Mouse (Mus musculus) intestine, embryonic 15.5 days (tissue): Measurements from ENCODE around the gene Eya2. TPM values are rescaled to one million over a fixed set of nuclear protein-coding genes. Genes with fewer than 3 reads are reported as not detected.
A peak's percentile ranks its signal among the peaks of the same experiment; 100 is the strongest.

Source experiments
- ATAC-seq: fragments of 200-750 bp; cut with Nextera tagmentation; 2 replicates; pipeline ENCODE4 v1.8.0; 2017; ENCODE audit warnings: moderate TSS enrichment, moderate library complexity
- H3K27ac ChIP-seq: fragments of 300-500 bp; sonication (generic); 2 replicates; pipeline ENCODE4 v1.5.1; 2015; ENCODE audit warnings: mild to moderate bottlenecking, inconsistent platforms
- H3K27me3 ChIP-seq: fragments of 300-500 bp; sonication (generic); replicated peaks from 2 replicates; pipeline ENCODE4 v1.6.1; 2015; ENCODE audit warnings: inconsistent platforms
- H3K36me3 ChIP-seq: fragments of 300-500 bp; sonication (generic); 2 replicates; pipeline ENCODE4 v1.6.1; 2015; ENCODE audit warnings: inconsistent platforms
- H3K4me1 ChIP-seq: fragments of 300-500 bp; sonication (generic); replicated peaks from 2 replicates; pipeline ENCODE4 v1.6.1; 2015; ENCODE audit warnings: inconsistent platforms
- H3K4me2 ChIP-seq: fragments of 300-500 bp; sonication (generic); replicated peaks from 2 replicates; pipeline ENCODE4 v1.6.1; 2015; ENCODE audit warnings: mild to moderate bottlenecking, inconsistent platforms
- H3K4me3 ChIP-seq: fragments of 300-500 bp; sonication (generic); replicated peaks from 2 replicates; pipeline ENCODE4 v1.5.1; 2015; ENCODE audit warnings: inconsistent platforms
- H3K9ac ChIP-seq: fragments of 300-500 bp; sonication (generic); 2 replicates; pipeline ENCODE4 v1.6.1; 2015; ENCODE audit warnings: inconsistent platforms
- H3K9me3 ChIP-seq: fragments of 300-500 bp; sonication (generic); 2 replicates; pipeline ENCODE4 v1.6.1; 2016; ENCODE audit warnings: inconsistent platforms
- WGBS: fragments of 180-500 bp; shearing (Covaris S2); methylation state at CpG from one replicate; pipeline ENCODE4 v1.1.7; 2015; 5-methylcytosine and 5-hydroxymethylcytosine counted together
- polyA plus RNA-seq: library from polyadenylated mRNA; unstranded; fragments of >200 nt; fragmentation: Nextera tagmentation; extraction: Ambion mirVana; gene quantifications from 2 replicates; pipeline ENCODE4 v1.2.1, GENCODE M21; 2015

Eya2 gene
- polyA plus RNA-seq, 1 experiment from 2014 or later: 0.84 TPM

GRCm38 (mm10) chr2:165740982-165741381 is 146.2 kb downstream of the Eya2 start:
- no peak for ATAC-seq

GRCm38 (mm10) chr2:165741526-165742050 is 146.8 kb downstream of the Eya2 start:
- Histone ChIP-seq H3K4me1 (peaks cover 12% of the 10 kb centered on the region), H3K9me3 (no peaks in the 10 kb centered on the region), H3K36me3 (no peaks in the 10 kb centered on the region), H3K27me3 (no peaks in the 10 kb centered on the region; the same call in 1 of the 2 replicates), H3K4me3 (no peak overlapping the region), H3K9ac (no peak overlapping the region), H3K4me2 (peak overlapping the region; percentile 30; the same call in 1 of the 2 replicates), H3K27ac (no peak overlapping the region)
- 37% methylated on average over 11 of the region's 11 CpGs for WGBS
- no peak for ATAC-seq

More at GRCm38 (mm10) chr2:165740982-165741381, 146.2 kb downstream of the Eya2 start:
- WGBS: 16% methylated on average over 9 of the region's 9 CpGs
- no peak overlapping the region for H3K4me3 ChIP-seq
- H3K27me3 ChIP-seq: no peaks in the 10 kb centered on the region; the same call in 1 of the 2 replicates
- H3K9me3 ChIP-seq: no peaks in the 10 kb centered on the region
- H3K27ac ChIP-seq: no peak overlapping the region
- peaks cover 12% of the 10 kb centered on the region for H3K4me1 ChIP-seq
- no peaks in the 10 kb centered on the region for H3K36me3 ChIP-seq
- no peak overlapping the region for H3K4me2 ChIP-seq
- H3K9ac ChIP-seq: no peak overlapping the region

GRCm38 (mm10) chr2:165742210-165742786 is 147.5 kb downstream of the Eya2 start:
- Histone ChIP-seq H3K9ac (no peak overlapping the region), H3K36me3 (no peaks in the 10 kb centered on the region), H3K27ac (no peak overlapping the region), H3K4me1 (peaks cover 12% of the 10 kb centered on the region), H3K9me3 (no peaks in the 10 kb centered on the region), H3K4me3 (no peak overlapping the region), H3K4me2 (peak overlapping the region; percentile 30), H3K27me3 (no peaks in the 10 kb centered on the region; the same call in 1 of the 2 replicates)
- WGBS: 25% methylated on average over 21 of the region's 21 CpGs
- peak; percentile 43; the same call in 1 of the 2 replicates for ATAC-seq

GRCm38 (mm10) chr2:165745306-165746098 is 150.7 kb downstream of the Eya2 start:
- peaks cover 10% of the 10 kb centered on the region; the same call in 1 of the 2 replicates for H3K27me3 ChIP-seq
- H3K27ac ChIP-seq: no peak overlapping the region
- no peak overlapping the region for H3K9ac ChIP-seq
- H3K9me3 ChIP-seq: no peaks in the 10 kb centered on the region
- ATAC-seq: no peak
- no peak overlapping the region for H3K4me3 ChIP-seq
- 79% methylated on average over 18 of the region's 18 CpGs for WGBS
- H3K4me2 ChIP-seq: no peak overlapping the region
- H3K36me3 ChIP-seq: no peaks in the 10 kb centered on the region
- peaks cover 10% of the 10 kb centered on the region for H3K4me1 ChIP-seq

GRCm38 (mm10) chr2:165747975-165748374 is 153.1 kb downstream of the Eya2 start:
- 48% methylated on average over 7 of the region's 7 CpGs for WGBS
- peaks cover 10% of the 10 kb centered on the region; the same call in 1 of the 2 replicates for H3K27me3 ChIP-seq
- no peaks in the 10 kb centered on the region for H3K4me1 ChIP-seq
- no peak overlapping the region for H3K4me2 ChIP-seq
- no peak for ATAC-seq
- no peak overlapping the region for H3K27ac ChIP-seq
- H3K9me3 ChIP-seq: no peaks in the 10 kb centered on the region
- no peak overlapping the region for H3K9ac ChIP-seq
- H3K4me3 ChIP-seq: no peak overlapping the region
- no peaks in the 10 kb centered on the region for H3K36me3 ChIP-seq

- Histone ChIP-seq H3K4me3 (no peak overlapping the region), H3K27ac (no peak overlapping the region), H3K4me1 (no peaks in the 10 kb centered on the region), H3K36me3 (no peaks in the 10 kb centered on the region), H3K9me3 (no peaks in the 10 kb centered on the region), H3K9ac (no peak overlapping the region), H3K4me2 (no peak overlapping the region), H3K27me3 (peaks cover 10% of the 10 kb centered on the region; the same call in 1 of the 2 replicates)
- ATAC-seq: no peak
- WGBS: 13% methylated on average over 11 of the region's 11 CpGs
Measured at GRCm38 (mm10) chr2:165748426-165748825, 153.6 kb downstream of the Eya2 start.

GRCm38 (mm10) chr2:165751068-165751467 is 156.2 kb downstream of the Eya2 start:
- Histone ChIP-seq H3K27ac (no peak overlapping the region), H3K9ac (no peak overlapping the region), H3K9me3 (no peaks in the 10 kb centered on the region), H3K4me1 (no peaks in the 10 kb centered on the region), H3K4me3 (no peak overlapping the region), H3K4me2 (no peak overlapping the region), H3K36me3 (no peaks in the 10 kb centered on the region), H3K27me3 (peaks cover 10% of the 10 kb centered on the region; the same call in 1 of the 2 replicates)
- ATAC-seq: no peak
- WGBS: 41% methylated on average over 7 of the region's 7 CpGs

- no peak overlapping the region for H3K4me2 ChIP-seq
- H3K27ac ChIP-seq: no peak overlapping the region
- H3K9ac ChIP-seq: no peak overlapping the region
- H3K27me3 ChIP-seq: peaks cover 10% of the 10 kb centered on the region; the same call in 1 of the 2 replicates
- no peaks in the 10 kb centered on the region for H3K9me3 ChIP-seq
- no peaks in the 10 kb centered on the region for H3K4me1 ChIP-seq
- WGBS: 78% methylated on average over 4 of the region's 4 CpGs
- ATAC-seq: no peak
- no peak overlapping the region for H3K4me3 ChIP-seq
- H3K36me3 ChIP-seq: no peaks in the 10 kb centered on the region
Measured at GRCm38 (mm10) chr2:165752704-165753103, 157.9 kb downstream of the Eya2 start.

GRCm38 (mm10) chr2:165757799-165758198 is 163.0 kb downstream of the Eya2 start:
- Histone ChIP-seq H3K9me3 (no peaks in the 10 kb centered on the region), H3K4me3 (no peak overlapping the region), H3K27me3 (no peaks in the 10 kb centered on the region), H3K4me2 (no peak overlapping the region), H3K4me1 (no peaks in the 10 kb centered on the region), H3K27ac (no peak overlapping the region), H3K9ac (no peak overlapping the region), H3K36me3 (no peaks in the 10 kb centered on the region)
- 74% methylated on average over 15 of the region's 15 CpGs for WGBS
- no peak for ATAC-seq

- ATAC-seq: no peak
- no peak overlapping the region for H3K4me3 ChIP-seq
- H3K27ac ChIP-seq: no peak overlapping the region
- H3K4me2 ChIP-seq: no peak overlapping the region
- 20% methylated on average over 5 of the region's 5 CpGs for WGBS
- H3K36me3 ChIP-seq: no peaks in the 10 kb centered on the region
- no peak overlapping the region for H3K9ac ChIP-seq
- no peaks in the 10 kb centered on the region for H3K9me3 ChIP-seq
- H3K27me3 ChIP-seq: no peaks in the 10 kb centered on the region
- no peaks in the 10 kb centered on the region for H3K4me1 ChIP-seq
Measured at GRCm38 (mm10) chr2:165758534-165758933, 163.7 kb downstream of the Eya2 start.

- Histone ChIP-seq H3K4me2 (no peak overlapping the region), H3K4me3 (no peak overlapping the region), H3K9me3 (no peaks in the 10 kb centered on the region), H3K27ac (no peak overlapping the region), H3K27me3 (no peaks in the 10 kb centered on the region), H3K36me3 (no peaks in the 10 kb centered on the region), H3K9ac (no peak overlapping the region), H3K4me1 (no peaks in the 10 kb centered on the region)
- no peak for ATAC-seq
- 91% methylated on average over 13 of the region's 13 CpGs for WGBS
Measured at GRCm38 (mm10) chr2:165759421-165759985, 164.7 kb downstream of the Eya2 start.

GRCm38 (mm10) chr2:165768805-165769358 is 174.1 kb downstream of the Eya2 start:
- Histone ChIP-seq H3K4me2 (no peak overlapping the region), H3K36me3 (no peaks in the 10 kb centered on the region), H3K4me3 (no peak overlapping the region), H3K9me3 (no peaks in the 10 kb centered on the region), H3K9ac (no peak overlapping the region), H3K27ac (no peak overlapping the region), H3K27me3 (no peaks in the 10 kb centered on the region), H3K4me1 (no peaks in the 10 kb centered on the region)
- 52% methylated on average over 10 of the region's 11 CpGs for WGBS
- no peak for ATAC-seq
